Mouse (Mus musculus) G1E (cell line): ENCODE measurements around the gene Mgat4b. TPM values are rescaled to one million over a fixed set of nuclear protein-coding genes. Genes with fewer than 3 reads are reported as not detected.

ENCODE experiments used
- ATAC-seq: 2 replicates; pipeline ENCODE4 v1.8.0; 2016; ENCODE audit warnings: mild to moderate bottlenecking; ENCODE audit not compliant: insufficient number of reproducible peaks, poor library complexity, low FRiP score, severe bottlenecking; ENCODE audit errors: extremely low read depth
- DNase-seq: peaks from one replicate; pipeline ENCODE4 v3.0.0; 2012; ENCODE audit warnings: low spot score
- H3K27me3 ChIP-seq: 2 replicates; pipeline ENCODE4 v1.6.1; 2012; ENCODE audit warnings: mild to moderate bottlenecking, low read length, inconsistent platforms; ENCODE audit not compliant: insufficient read depth
- H3K36me3 ChIP-seq: replicated peaks from 2 replicates; pipeline ENCODE3; 2012; ENCODE audit warnings: mild to moderate bottlenecking, inconsistent platforms
- H3K4me1 ChIP-seq: 2 replicates; pipeline ENCODE4 v1.6.1; 2012; ENCODE audit warnings: low read depth, low read length, inconsistent platforms, mixed read lengths; ENCODE audit not compliant: insufficient read depth
- H3K4me3 ChIP-seq: 2 replicates; pipeline ENCODE4 v1.5.1; 2012; ENCODE audit warnings: low read depth, mild to moderate bottlenecking, inconsistent platforms, low read length, moderate library complexity, mixed read lengths
- H3K9me3 ChIP-seq: replicated peaks from 2 replicates; pipeline ENCODE4 v1.6.1; 2012; ENCODE audit warnings: inconsistent platforms
- CTCF ChIP-seq: IDR thresholded peaks from 2 replicates; pipeline ENCODE4 v1.5.1; 2012; ENCODE audit warnings: low read depth, low read length, inconsistent platforms, mixed read lengths
- GATA1 ChIP-seq: IDR thresholded peaks from 2 replicates; pipeline ENCODE4 v1.6.1; 2012; ENCODE audit warnings: borderline replicate concordance, low read length, inconsistent platforms, mixed read lengths
- GATA2 ChIP-seq: IDR thresholded peaks from 2 replicates; pipeline ENCODE4 v1.6.1; 2012; ENCODE audit warnings: low read depth, low read length, inconsistent platforms, borderline replicate concordance
- POLR2AphosphoS5 ChIP-seq: IDR thresholded peaks from 2 replicates; pipeline ENCODE4 v1.6.1; 2012; ENCODE audit warnings: low read depth, low read length, inconsistent platforms; ENCODE audit not compliant: insufficient replicate concordance
- TAL1 ChIP-seq: conservative IDR thresholded peaks from 2 replicates; pipeline ENCODE4 v1.6.1; 2012; ENCODE audit warnings: low read depth, low read length, inconsistent platforms, mixed read lengths
- polyA plus RNA-seq: library from polyadenylated mRNA; stranded (reverse); fragments of >175 nt; gene quantifications from 2 replicates; pipeline ENCODE4 v1.2.3, GENCODE M21; 2012
- total RNA-seq, 2 experiments: library from RNA; stranded (forward) in 1 of 2; stranded (reverse) in 1 of 2; fragments of 200-1000 nt in 1 of 2; fragments of >200 nt in 1 of 2; fragmentation: Nextera tagmentation in 1 of 2; gene quantifications; 2 replicates each; pipeline ENCODE4 v1.2.3; 2014 to 2017

The Mgat4b gene
- total and polyA plus RNA-seq, 3 experiments = 15.6 to 106 (median 18.4) TPM

- DNase-seq (no peak), ATAC-seq (no peak)
- peaks cover 90% of the 10 kb centered on the region for H3K36me3 ChIP-seq
- no peaks in the 10 kb centered on the region for H3K9me3 ChIP-seq
- no peak overlapping the region for H3K4me3 ChIP-seq
- peaks cover 18% of the 10 kb centered on the region for H3K4me1 ChIP-seq
- no peak for TF ChIP-seq TAL1
- 0 out of 2 replicates have a peak, but pooled peaks have one; percentile 24 for TF ChIP-seq CTCF
- H3K27me3 ChIP-seq = no peaks in the 10 kb centered on the region
These were observed 58.5 kb downstream of the Mgat4b start for GRCm38 (mm10) chr11:50269163-50269562.

GRCm38 (mm10) chr11:50269885-50270284 is 59.2 kb downstream of the Mgat4b start:
- TF ChIP-seq CTCF = no peak
- TF ChIP-seq GATA2 = no peak
- no peak for TF ChIP-seq POLR2AphosphoS5
- no peak for TF ChIP-seq GATA1
- no peak for TF ChIP-seq TAL1

DNA sequence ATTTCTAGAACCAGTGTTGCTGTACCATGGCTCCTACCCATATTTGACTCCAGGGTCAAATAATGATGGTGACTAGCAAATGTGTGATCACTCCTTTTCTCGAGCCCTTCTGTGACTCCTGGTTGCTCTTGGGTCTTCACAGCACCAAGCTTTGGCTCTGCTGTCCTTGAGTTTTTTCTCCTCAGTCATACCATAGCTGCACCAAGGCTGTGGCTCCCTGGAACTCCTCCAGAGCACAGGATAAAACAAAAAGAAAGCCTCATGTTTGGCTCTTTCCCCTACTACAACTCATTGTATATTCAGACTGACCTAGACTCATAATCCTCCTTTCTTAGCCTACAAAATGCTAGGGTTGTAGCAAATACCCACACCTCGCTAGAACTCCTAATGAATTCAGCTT is 62.1 kb downstream of the Mgat4b start:
- DNase-seq (no peak), ATAC-seq (no peak)
- no peaks in the 10 kb centered on the region for H3K9me3 ChIP-seq
- TF ChIP-seq GATA2 = no peak
- no peak for TF ChIP-seq TAL1
- no peak for TF ChIP-seq GATA1
- TF ChIP-seq CTCF = no peak
- TF ChIP-seq POLR2AphosphoS5 = no peak
- H3K36me3 ChIP-seq = peaks cover 85% of the 10 kb centered on the region
- H3K27me3 ChIP-seq = no peaks in the 10 kb centered on the region
- H3K4me3 ChIP-seq = no peak overlapping the region
- H3K4me1 ChIP-seq = peaks cover 16% of the 10 kb centered on the region

More at GRCm38 (mm10) chr11:50269885-50270284, 59.2 kb downstream of the Mgat4b start:
- Histone ChIP-seq H3K4me3 (no peak overlapping the region), H3K4me1 (peaks cover 18% of the 10 kb centered on the region), H3K36me3 (peaks cover 89% of the 10 kb centered on the region), H3K9me3 (no peaks in the 10 kb centered on the region), H3K27me3 (no peaks in the 10 kb centered on the region)
- ATAC-seq (no peak), DNase-seq (no peak)

GRCm38 (mm10) chr11:50275077-50275476 is 64.4 kb downstream of the Mgat4b start:
- Histone ChIP-seq H3K9me3 (no peaks in the 10 kb centered on the region), H3K27me3 (no peaks in the 10 kb centered on the region), H3K4me1 (peaks cover 17% of the 10 kb centered on the region), H3K4me3 (no peak overlapping the region), H3K36me3 (peaks cover 86% of the 10 kb centered on the region)
- ATAC-seq (no peak), DNase-seq (no peak)
- TF ChIP-seq GATA2 = no peak
- TF ChIP-seq GATA1 = no peak
- TF ChIP-seq TAL1 = no peak
- no peak for TF ChIP-seq POLR2AphosphoS5
- no peak for TF ChIP-seq CTCF

DNA sequence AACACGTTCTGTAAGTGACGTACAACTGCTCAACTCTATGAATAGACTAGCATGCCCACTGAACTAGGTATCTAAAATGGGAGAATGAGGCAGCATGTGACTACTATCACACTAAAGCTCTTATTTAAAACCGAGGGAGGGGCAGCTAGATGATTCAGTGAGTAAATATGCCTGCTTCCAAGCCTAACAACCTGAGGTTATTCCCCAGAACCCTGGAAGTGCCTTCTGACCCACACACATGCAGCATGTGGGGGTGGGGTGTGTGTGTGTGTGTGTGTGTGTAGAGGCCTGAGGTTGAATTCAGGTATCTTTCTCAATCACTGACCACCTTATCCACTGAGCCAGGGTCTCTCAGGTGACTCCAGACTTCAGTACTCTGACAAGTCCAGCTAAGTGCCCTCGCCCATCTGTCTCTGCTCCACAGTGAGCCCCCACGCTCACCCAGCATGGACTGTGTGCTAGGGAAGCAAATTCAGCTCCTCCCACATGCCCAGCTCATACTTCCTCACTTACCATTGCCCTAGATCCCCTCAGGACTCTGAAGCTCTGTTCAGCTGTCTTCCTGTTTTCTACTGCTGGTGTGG is 65.0 kb downstream of the Mgat4b start:
- TF ChIP-seq TAL1 (no peak), GATA2 (no peak), CTCF (no peak), GATA1 (no peak), POLR2AphosphoS5 (no peak)
- no peaks in the 10 kb centered on the region for H3K9me3 ChIP-seq
- no peaks in the 10 kb centered on the region for H3K27me3 ChIP-seq
- peaks cover 21% of the 10 kb centered on the region for H3K4me1 ChIP-seq
- H3K36me3 ChIP-seq = peaks cover 86% of the 10 kb centered on the region
- no peak for ATAC-seq
- no peak for DNase-seq
- no peak overlapping the region for H3K4me3 ChIP-seq

- no peaks in the 10 kb centered on the region for H3K27me3 ChIP-seq
- TF ChIP-seq GATA2 (no peak), TAL1 (no peak)
- ATAC-seq (no peak), DNase-seq (no peak)
- no peaks in the 10 kb centered on the region for H3K9me3 ChIP-seq
- peaks cover 20% of the 10 kb centered on the region for H3K4me1 ChIP-seq
- H3K36me3 ChIP-seq = peaks cover 83% of the 10 kb centered on the region
- no peak overlapping the region for H3K4me3 ChIP-seq
These were observed 66.3 kb downstream of the Mgat4b start for GRCm38 (mm10) chr11:50277025-50277424.

GRCm38 (mm10) chr11:50277706-50278105 is 67.0 kb downstream of the Mgat4b start:
- H3K4me3 ChIP-seq = no peak overlapping the region
- no peaks in the 10 kb centered on the region for H3K27me3 ChIP-seq
- peaks cover 20% of the 10 kb centered on the region for H3K4me1 ChIP-seq
- no peaks in the 10 kb centered on the region for H3K9me3 ChIP-seq
- no peak for DNase-seq
- TF ChIP-seq CTCF = no peak
- no peak for TF ChIP-seq POLR2AphosphoS5
- TF ChIP-seq GATA1 = no peak
- TF ChIP-seq GATA2 = no peak
- TF ChIP-seq TAL1 = no peak
- peaks cover 80% of the 10 kb centered on the region for H3K36me3 ChIP-seq
- no peak for ATAC-seq
